Mouse (Mus musculus) spleen, adult 12 weeks (tissue): ENCODE measurements around the gene Higd1c.
"Not testable (repeated sequence)": the region's sequence is repeated elsewhere in the genome, so short reads cannot be mapped to it uniquely, and the experiment has no call there.

Source experiments
- DNase-seq: peaks from one replicate; pipeline ENCODE4 v3.0.0; 2022; ENCODE audit warnings: low spot score

Gene Higd1c

GRCm38 (mm10) chr15:100355876-100356275, 8.5 kb upstream of the Higd1c start:
- DNase-seq = no peak

GRCm38 (mm10) chr15:100365967-100366366, 1.6 kb downstream of the Higd1c start:
- not testable (repeated sequence) for DNase-seq

- DNase-seq = no peak
These were observed 2.8 kb downstream of the Higd1c start for GRCm38 (mm10) chr15:100367119-100367518.

GRCm38 (mm10) chr15:100375066-100375465, 10.7 kb downstream of the Higd1c start:
- DNase-seq = no peak

GRCm38 (mm10) chr15:100377847-100378505, 13.6 kb downstream of the Higd1c start:
- not testable (repeated sequence) for DNase-seq

DNA sequence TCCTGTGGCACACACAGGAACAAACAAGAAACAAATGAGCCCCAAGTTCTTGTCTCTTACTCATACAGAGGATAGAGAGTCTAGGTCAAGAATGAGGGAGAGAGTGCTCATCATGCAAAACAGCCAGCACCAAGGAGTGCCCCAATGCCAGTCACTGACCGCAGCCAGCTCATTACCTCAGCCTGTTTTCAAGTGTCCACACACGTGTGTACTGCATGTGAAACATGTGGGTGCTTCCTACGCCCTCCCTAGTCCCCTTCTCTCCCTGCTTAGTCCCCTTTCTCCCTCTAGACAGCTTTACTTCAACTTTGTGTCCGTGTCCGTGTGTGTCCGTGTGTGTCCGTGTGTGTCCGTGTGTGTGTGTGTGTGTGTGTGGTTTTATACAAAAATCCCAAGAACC, 15.3 kb downstream of the Higd1c start:
- no peak for DNase-seq

GRCm38 (mm10) chr15:100380104-100380503, 15.8 kb downstream of the Higd1c start:
- DNase-seq = no peak

GRCm38 (mm10) chr15:100385705-100386104, 21.4 kb downstream of the Higd1c start:
- no peak for DNase-seq

DNA sequence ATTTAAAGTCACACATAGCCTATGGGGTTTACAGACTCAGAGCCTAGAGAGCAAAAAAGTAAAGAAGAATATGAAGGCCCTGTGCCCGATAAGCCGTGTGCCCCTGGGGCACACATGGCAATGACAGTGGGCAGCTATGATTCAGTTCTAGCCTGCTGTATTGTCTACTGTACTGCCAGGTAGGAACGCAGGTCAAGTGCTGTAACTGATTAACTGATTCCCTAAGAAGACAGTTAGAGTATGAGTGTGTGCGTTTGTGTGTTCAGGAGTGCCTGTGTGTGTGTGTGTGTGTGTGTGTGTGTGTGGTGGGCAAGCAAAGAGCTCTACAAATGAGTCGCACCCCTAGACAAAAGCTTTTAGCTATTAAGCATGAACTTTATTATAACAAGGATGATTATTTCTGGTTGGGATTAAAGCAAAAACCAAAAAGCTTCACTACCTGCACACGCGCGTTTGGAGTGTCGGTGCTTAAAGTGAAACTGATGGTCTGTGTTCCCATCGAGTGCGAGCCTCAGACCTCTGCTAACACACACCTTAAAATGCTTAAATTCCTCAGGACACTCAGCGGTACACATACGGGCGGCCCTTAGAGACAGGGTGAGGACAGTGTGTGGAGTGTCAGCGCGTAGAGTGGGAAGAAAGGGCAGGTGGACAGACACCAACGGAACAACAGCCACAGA, 23.3 kb downstream of the Higd1c start:
- DNase-seq = no peak

GRCm38 (mm10) chr15:100388224-100388835, 24.0 kb downstream of the Higd1c start:
- no peak for DNase-seq

DNA sequence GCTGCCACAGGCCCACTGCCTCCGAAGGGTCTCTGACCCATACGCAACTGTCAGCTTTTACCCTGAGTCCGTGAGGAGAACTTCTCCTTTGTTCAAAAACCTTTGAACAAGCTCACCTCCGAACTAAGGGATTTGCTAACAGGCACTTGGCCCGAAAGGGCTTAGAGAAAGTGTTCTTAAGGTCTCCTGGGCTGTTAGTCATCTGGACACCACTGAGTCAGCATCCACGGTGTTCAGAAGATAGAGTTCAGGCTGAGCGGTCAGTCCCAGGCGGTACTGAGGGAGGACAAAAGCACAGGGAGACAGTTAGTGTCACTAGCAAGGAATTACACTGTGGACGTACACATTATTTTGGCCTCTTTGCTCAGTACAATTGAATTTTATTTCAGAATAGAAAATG, 24.5 kb downstream of the Higd1c start:
- no peak for DNase-seq

DNA sequence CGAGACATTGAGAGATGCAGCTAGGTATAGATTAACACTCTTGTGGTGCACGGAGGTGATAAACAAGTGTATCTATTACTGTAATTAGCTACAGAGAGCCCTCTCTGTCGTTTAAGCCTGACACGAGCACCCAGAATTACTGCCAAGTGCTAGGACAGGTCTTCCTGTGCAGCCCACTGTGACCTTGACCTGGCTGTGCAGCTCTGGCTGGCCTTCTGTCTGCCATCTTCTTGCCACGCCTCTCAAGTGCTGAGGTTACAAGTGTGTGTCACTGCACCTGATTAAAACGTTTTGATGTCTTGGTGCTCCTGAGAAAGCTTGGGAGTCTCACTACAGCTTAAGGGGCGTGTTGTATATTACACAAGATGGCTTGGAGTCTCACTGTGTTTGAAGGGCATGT, 26.7 kb downstream of the Higd1c start:
- no peak for DNase-seq

GRCm38 (mm10) chr15:100391599-100391998, 27.3 kb downstream of the Higd1c start:
- no peak for DNase-seq

GRCm38 (mm10) chr15:100393016-100393415, 28.7 kb downstream of the Higd1c start:
- no peak for DNase-seq

DNA sequence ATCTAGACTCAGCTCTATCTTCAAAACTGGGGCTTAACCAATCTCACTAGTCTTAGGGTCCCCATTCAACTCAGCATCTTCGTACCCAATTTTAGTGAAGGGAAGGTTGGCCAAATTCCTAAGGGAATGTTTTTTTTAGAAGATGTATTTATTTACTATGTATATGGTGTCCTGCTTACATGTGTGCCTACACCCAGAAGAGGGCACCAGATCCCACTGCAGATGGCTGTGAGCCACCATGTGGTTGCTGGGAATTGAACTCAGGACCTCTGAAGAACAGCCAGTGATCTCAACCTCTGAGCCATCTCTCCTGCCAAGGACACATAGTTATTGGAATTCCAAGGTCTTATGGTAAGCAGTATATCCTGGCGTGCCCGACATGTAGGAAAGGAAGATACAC, 31.2 kb downstream of the Higd1c start:
- DNase-seq = no peak

DNA sequence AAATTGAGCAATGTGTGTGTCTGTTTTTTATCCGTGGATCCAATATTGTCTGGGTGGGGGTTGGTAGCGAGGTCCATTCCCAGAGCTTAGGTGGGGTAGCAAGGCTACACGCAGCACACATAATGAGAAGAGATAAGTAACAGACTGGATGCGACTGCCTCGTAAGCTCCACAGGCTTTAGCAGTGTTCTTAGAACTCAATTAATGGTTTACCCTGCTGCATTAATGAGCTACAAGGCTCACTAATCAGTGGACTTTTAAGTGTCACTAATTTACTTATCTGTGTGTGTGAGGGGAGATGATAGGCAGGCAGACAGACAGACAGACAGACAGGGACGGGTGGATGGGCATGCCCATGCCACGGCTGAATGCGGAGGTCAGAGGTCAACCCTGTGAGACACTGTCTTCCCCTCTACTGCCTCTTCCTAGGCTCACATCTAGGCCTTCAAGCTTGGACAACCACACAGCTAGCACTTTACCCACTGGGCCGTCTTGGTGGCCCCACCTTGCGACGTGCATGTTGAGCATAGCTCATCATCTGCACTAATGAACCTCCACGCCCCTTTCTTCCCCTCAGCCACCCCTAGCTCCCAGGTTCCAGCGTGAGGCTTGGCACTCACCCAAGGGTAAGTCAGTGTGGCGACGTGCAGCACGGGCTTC, 36.4 kb downstream of the Higd1c start:
- DNase-seq = no peak

DNA sequence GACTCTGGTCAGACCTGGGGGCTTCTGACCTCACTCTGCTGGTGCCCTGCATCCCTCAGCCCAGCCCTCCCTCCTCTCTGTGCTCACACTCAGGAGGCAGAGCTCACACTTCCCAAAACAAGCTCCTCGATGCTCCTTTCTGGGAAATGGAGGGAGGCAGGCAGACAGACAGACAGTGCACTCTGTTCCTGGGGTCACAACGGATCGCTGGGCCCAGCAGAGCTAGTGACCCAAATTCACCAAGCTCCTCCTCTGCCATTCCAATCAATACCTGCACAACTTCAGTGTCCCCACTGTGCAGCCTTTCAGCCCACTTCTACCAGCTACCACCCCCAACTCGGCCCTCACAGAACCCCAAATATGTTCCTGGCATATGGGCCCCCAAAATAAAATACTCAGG, 37.5 kb downstream of the Higd1c start:
- DNase-seq = no peak

DNA sequence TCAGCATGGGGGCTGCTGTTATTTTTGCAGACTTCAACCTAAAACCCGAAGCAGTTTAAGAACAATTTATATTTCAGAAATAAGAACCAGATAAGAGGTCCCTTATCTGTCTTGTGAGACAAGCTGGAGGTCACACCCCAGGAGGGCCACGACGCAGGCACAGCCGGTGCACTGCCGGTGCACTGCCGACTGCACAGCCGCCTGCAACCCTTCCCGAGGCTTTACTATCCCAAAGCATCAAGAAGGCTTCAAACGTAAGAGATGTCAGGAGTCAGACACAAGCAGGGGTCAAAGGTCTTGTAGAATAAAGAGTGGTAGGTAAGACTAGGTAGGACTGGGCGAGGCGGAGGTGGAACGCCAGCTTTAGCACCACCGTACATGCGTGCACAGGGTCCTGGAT, 38.0 kb downstream of the Higd1c start:
- DNase-seq = no peak

- no peak for DNase-seq
These were observed 38.5 kb downstream of the Higd1c start for GRCm38 (mm10) chr15:100402798-100403197.

DNA sequence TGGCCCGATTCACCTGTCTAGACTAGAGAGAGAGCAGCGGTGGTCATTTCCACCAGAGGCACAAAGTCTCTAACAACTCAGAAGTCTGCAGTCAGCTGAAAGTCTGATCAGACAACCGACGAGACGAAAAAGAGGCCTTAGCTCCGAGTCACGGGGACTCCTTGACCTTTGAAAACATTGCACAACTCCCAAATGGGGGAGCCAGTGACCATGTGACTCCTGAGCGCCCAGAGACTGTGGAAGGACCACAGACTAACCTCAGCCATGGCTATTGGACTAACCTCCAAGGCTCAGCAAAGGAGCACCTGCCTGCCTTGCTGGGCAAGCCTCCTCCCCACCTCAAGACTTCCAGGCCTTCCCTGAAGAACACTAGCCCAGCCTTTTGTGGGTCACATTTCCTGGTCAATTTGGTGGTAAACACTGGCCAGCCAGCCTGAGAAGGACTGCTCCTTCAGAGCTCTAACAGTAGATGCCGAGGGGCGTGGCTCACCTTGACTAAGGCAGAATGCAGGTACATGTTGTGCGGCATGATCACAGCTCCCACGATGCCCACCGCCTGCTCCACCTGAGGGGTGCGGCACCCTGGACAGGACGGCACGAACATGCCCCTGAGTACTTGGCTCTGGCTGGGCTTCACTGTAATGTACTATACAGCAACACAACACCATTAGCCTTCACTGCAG, 39.1 kb downstream of the Higd1c start:
- DNase-seq = no peak

- no peak for DNase-seq
These were observed 41.7 kb downstream of the Higd1c start for GRCm38 (mm10) chr15:100406088-100406487.

DNA sequence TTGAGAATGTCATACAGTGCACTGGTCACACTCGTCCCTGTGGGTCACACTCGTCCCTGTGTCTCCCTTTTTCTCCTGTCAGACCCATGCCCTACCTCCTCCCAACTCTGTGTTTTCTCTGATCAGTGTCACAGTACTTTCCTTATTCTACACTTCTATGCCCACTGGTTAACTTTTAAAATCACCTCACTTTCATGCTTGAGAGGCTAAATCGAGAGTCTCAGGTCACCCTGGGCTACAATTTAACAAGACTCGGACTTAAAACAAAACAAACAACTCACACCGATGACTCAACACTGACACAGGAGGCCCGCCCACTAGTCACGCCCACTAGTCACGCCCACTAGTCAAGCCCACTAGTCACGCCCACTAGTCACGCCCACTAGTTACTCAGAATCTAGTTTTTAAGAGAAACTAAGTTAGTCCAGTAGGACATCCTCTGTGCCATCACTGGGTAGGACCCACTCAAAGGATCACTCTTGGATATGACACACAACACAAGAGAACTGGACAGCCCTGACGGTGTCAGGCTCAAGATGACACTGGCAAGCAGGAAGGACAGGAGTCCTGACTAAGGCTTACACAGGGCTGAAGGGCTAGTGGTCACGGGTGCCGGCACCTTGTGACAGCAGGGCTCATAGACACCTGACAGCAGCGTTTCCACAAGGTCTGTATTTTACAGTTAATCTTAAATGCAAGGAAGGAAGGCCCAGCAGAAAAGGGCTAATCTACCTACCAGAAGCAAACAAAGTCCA, 46.8 kb downstream of the Higd1c start:
- peak; percentile 81 for DNase-seq
